Mouse (Mus musculus): ENCODE results near the gene Rnf38. TPM values are rescaled to one million over a fixed set of nuclear protein-coding genes. Genes with fewer than 3 reads are reported as not detected.

Rnf38 gene
- polyA plus RNA-seq, 1 experiment: 2.1 TPM

DNA sequence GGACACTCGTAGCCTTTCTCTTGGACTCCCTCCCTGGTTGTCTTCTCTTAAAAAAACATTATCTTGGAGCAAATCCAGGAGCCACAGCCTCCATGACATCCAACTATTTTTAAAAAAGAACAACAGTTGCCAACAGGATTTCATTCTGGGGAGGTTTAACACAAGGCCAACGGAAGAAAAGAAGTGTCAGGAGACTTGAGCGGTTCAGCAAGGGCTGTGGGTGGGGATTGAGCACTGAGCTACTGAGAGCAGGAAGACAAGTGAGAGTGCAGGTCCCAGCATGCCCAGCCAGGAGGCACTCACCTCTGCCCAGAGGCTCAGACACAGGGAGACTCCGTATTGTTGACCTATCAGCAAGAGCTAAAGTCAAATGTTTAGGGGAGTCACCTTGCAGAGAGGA, 120.8 kb downstream of the Rnf38 start:
- H3K36me3 ChIP-seq (ENCODE audit: control insufficient read depth): no peaks in the 10 kb centered on the region
- no peak for TF ChIP-seq TAL1 (IDR thresholded peaks at IDR 0.05; ENCODE audit: low read length)
- TF ChIP-seq GATA1 (IDR thresholded peaks at IDR 0.05; ENCODE audit: low read length): no peak
- H3K4me1 ChIP-seq (ENCODE audit: control insufficient read depth): no peaks in the 10 kb centered on the region
- H3K4me3 ChIP-seq (replicated peaks): no peak overlapping the region
- peaks cover 2% of the 10 kb centered on the region; the same call in 1 of the 2 replicates for H3K27me3 ChIP-seq (ENCODE audit: control insufficient read depth)
- H3K9me3 ChIP-seq (ENCODE audit: control insufficient read depth, low read length): no peaks in the 10 kb centered on the region

GRCm38 (mm10) chr4:44110771-44111170, 122.8 kb downstream of the Rnf38 start:
- Histone ChIP-seq H3K36me3 (ENCODE audit: control insufficient read depth) (no peaks in the 10 kb centered on the region), H3K27me3 (ENCODE audit: control insufficient read depth) (peaks cover 17% of the 10 kb centered on the region)

GRCm38 (mm10) chr4:44108297-44108696, 125.3 kb downstream of the Rnf38 start:
- no peak overlapping the region for H3K4me3 ChIP-seq (replicated peaks)
- no peaks in the 10 kb centered on the region; the same call in 1 of the 2 replicates for H3K4me1 ChIP-seq (ENCODE audit: control insufficient read depth)
- no peaks in the 10 kb centered on the region for H3K9me3 ChIP-seq (ENCODE audit: control insufficient read depth, low read length)
- no peaks in the 10 kb centered on the region for H3K36me3 ChIP-seq (ENCODE audit: control insufficient read depth)
- peaks cover 28% of the 10 kb centered on the region for H3K27me3 ChIP-seq (ENCODE audit: control insufficient read depth)
- TF ChIP-seq GATA1 (IDR thresholded peaks at IDR 0.05; ENCODE audit: low read length): no peak
- TF ChIP-seq TAL1 (IDR thresholded peaks at IDR 0.05; ENCODE audit: low read length): no peak

More at GRCm38 (mm10) chr4:44110771-44111170, 122.8 kb downstream of the Rnf38 start:
- no peaks in the 10 kb centered on the region for H3K9me3 ChIP-seq (ENCODE audit: control insufficient read depth, low read length)
- no peak for TF ChIP-seq TAL1 (IDR thresholded peaks at IDR 0.05; ENCODE audit: low read length)
- no peak for TF ChIP-seq GATA1 (IDR thresholded peaks at IDR 0.05; ENCODE audit: low read length)
- H3K4me1 ChIP-seq (ENCODE audit: control insufficient read depth): no peaks in the 10 kb centered on the region; the same call in 1 of the 2 replicates
- no peak overlapping the region for H3K4me3 ChIP-seq (replicated peaks)

DNA sequence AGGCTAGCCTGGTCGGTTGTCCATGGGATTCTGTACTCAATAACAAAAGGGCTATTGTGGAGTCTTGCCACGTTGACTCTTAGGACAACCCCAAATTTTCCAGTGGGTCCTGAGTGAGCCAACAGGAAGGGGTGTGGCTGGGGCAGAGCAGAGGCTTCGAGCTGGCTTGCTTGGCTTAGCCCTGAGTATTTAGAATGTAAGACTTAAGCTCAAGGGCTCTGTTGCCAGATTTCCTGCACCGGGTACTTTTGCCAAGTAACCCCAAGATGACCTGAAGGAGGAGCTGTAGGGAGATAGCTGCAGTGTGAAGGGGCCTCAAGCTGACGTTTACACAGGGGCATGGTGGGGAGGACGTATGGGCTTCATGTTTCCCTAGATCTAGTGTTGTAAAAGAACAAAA, 126.2 kb downstream of the Rnf38 start:
- Histone ChIP-seq H3K27me3 (ENCODE audit: control insufficient read depth) (peaks cover 28% of the 10 kb centered on the region), H3K36me3 (ENCODE audit: control insufficient read depth) (no peaks in the 10 kb centered on the region), H3K4me1 (ENCODE audit: control insufficient read depth) (no peaks in the 10 kb centered on the region; the same call in 1 of the 2 replicates), H3K9me3 (ENCODE audit: control insufficient read depth, low read length) (no peaks in the 10 kb centered on the region), H3K4me3 (replicated peaks) (no peak overlapping the region)
- TF ChIP-seq GATA1 (IDR thresholded peaks at IDR 0.05; ENCODE audit: low read length): no peak
- TF ChIP-seq TAL1 (IDR thresholded peaks at IDR 0.05; ENCODE audit: low read length): no peak

GRCm38 (mm10) chr4:44106297-44106821, 127.2 kb downstream of the Rnf38 start:
- no peaks in the 10 kb centered on the region; the same call in 1 of the 2 replicates for H3K4me1 ChIP-seq (ENCODE audit: control insufficient read depth)
- no peaks in the 10 kb centered on the region for H3K9me3 ChIP-seq (ENCODE audit: control insufficient read depth, low read length)
- H3K4me3 ChIP-seq (replicated peaks): no peak overlapping the region
- peaks cover 28% of the 10 kb centered on the region for H3K27me3 ChIP-seq (ENCODE audit: control insufficient read depth)
- TF ChIP-seq GATA1 (IDR thresholded peaks at IDR 0.05; ENCODE audit: low read length): no peak
- no peak for TF ChIP-seq TAL1 (IDR thresholded peaks at IDR 0.05; ENCODE audit: low read length)
- no peaks in the 10 kb centered on the region for H3K36me3 ChIP-seq (ENCODE audit: control insufficient read depth)

DNA sequence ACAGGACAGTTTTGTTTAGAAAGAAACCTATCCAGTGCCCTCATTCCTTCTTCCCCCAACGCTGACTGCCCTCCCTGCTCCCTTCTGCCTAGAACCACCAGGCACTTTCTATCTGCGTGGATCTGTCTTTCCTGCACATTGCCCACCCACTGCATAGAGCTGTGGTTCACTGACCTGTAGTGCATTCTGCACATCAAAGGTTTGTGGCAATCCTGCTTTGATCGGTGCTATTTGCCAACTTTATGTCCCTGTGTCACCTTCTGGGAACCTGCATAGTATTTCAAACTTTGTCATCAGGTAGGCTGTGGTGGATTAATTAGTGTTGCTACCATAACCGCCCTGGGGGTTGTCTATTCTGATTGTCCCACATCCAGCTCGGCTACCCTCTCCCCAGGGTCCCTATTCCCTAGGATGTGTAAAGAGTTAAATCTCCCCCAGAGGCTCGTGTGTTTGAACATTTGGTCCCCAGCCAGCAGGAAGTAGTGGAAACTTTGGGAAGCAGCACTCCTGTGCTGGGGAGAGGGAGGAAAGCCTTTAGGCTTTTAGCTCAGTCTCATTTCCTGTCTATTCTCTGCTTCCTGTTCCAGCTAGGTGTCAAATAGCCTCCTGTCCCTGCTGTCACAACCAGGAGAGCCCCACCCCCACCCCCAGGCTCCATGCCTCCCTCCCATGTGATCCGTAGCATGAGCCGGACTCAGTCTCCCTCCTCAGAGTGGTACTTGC, 129.2 kb downstream of the Rnf38 start:
- Histone ChIP-seq H3K4me3 (replicated peaks) (no peak overlapping the region), H3K27me3 (ENCODE audit: control insufficient read depth) (peaks cover 28% of the 10 kb centered on the region), H3K36me3 (ENCODE audit: control insufficient read depth) (no peaks in the 10 kb centered on the region), H3K4me1 (ENCODE audit: control insufficient read depth) (no peaks in the 10 kb centered on the region; the same call in 1 of the 2 replicates), H3K9me3 (ENCODE audit: control insufficient read depth, low read length) (no peaks in the 10 kb centered on the region)
- TF ChIP-seq GATA1 (IDR thresholded peaks at IDR 0.05; ENCODE audit: low read length) (no peak), TAL1 (IDR thresholded peaks at IDR 0.05; ENCODE audit: low read length) (no peak)

DNA sequence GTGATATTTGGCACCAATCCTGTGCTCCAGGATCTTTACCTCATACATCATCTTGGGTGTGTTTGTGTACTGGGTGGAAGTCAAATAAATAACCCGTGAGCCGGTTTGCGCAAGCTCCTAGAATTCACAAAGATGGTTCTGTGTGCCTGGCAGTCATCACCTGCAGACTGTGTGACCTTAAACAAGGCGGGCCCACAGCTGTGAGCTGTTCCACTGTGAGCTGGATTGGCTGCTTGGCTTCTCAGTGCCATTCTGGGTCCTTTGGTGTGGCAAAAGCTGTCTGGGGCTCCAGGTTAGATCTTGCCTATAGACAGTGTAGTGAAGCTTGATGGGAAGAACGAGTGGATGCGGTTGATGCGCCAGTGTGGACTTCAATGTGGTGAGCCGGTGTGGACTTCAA, 130.0 kb downstream of the Rnf38 start:
- H3K4me3 ChIP-seq (replicated peaks): no peak overlapping the region
- TF ChIP-seq TAL1 (IDR thresholded peaks at IDR 0.05; ENCODE audit: low read length): no peak
- TF ChIP-seq GATA1 (IDR thresholded peaks at IDR 0.05; ENCODE audit: low read length): no peak
- peaks cover 28% of the 10 kb centered on the region for H3K27me3 ChIP-seq (ENCODE audit: control insufficient read depth)
- H3K9me3 ChIP-seq (ENCODE audit: control insufficient read depth, low read length): no peaks in the 10 kb centered on the region
- H3K36me3 ChIP-seq (ENCODE audit: control insufficient read depth): no peaks in the 10 kb centered on the region
- H3K4me1 ChIP-seq (ENCODE audit: control insufficient read depth): no peaks in the 10 kb centered on the region; the same call in 1 of the 2 replicates

DNA sequence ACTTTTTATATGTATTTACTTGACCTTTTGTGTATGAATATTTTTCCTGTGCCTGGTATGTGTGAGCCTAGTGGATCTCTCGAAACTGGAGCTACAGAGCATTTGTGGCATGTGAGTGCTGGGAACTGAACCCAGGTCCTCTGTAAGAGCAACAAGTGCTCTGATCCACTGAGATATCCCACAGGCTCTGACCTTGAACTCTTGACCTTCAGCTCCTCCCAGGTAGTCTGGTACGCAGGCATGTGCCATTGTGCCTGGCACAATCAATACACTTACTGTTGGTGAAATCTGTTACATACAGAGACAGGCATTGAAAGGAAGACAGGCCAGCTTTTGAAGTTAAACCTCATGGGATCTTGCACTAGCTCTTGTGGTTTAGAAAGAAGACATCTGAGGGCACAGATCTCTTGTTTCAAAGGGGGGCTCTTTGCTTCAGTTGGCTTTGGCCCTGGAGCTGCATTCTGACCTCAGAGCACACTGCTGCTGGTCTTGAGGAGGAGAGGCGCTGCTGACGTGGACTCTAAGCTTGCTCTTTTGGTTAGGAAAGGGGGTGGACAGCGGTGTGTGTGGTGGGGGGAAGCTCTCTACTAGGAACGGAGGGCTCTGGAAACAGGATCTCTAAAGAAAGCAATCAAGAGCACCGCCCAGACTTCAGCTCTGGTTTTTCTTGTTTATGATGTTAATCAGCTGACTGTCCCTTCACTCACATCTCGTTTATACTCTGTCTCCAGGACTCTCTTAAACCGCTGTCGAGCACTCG, 135.8 kb downstream of the Rnf38 start:
- Histone ChIP-seq H3K4me1 (ENCODE audit: control insufficient read depth) (peaks cover 5% of the 10 kb centered on the region), H3K27me3 (ENCODE audit: control insufficient read depth) (peaks cover 2% of the 10 kb centered on the region; the same call in 1 of the 2 replicates), H3K9me3 (ENCODE audit: control insufficient read depth, low read length) (no peaks in the 10 kb centered on the region), H3K4me3 (replicated peaks) (no peak overlapping the region), H3K36me3 (ENCODE audit: control insufficient read depth) (no peaks in the 10 kb centered on the region)
- no peak for TF ChIP-seq TAL1 (IDR thresholded peaks at IDR 0.05; ENCODE audit: low read length)
- no peak for TF ChIP-seq GATA1 (IDR thresholded peaks at IDR 0.05; ENCODE audit: low read length)

DNA sequence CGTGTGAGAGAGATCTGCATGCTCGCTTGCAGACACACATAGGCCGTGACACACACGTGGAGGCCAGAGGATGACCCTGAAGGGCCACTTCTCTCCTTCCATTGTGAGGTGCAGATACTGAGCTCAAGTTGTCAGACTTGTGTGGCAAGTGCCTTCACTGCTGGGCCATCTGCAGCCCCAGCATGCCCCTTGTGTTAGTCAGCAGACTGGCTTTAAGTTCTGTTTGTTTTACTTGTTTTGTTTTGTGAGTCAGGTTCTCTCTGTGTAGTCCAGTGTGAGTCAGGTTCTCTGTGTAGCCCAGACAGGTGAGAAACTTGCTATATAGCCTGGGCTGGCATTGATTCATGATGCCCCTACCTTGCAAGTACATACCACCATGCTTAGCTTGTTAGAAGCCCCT, 139.1 kb downstream of the Rnf38 start:
- Histone ChIP-seq H3K9me3 (ENCODE audit: control insufficient read depth, low read length) (no peaks in the 10 kb centered on the region), H3K27me3 (ENCODE audit: control insufficient read depth) (peaks cover 2% of the 10 kb centered on the region; the same call in 1 of the 2 replicates), H3K4me3 (replicated peaks) (no peak overlapping the region), H3K36me3 (ENCODE audit: control insufficient read depth) (no peaks in the 10 kb centered on the region), H3K4me1 (ENCODE audit: control insufficient read depth) (peaks cover 26% of the 10 kb centered on the region)
- TF ChIP-seq GATA1 (IDR thresholded peaks at IDR 0.05; ENCODE audit: low read length) (no peak), TAL1 (IDR thresholded peaks at IDR 0.05; ENCODE audit: low read length) (no peak)
